Mouse (Mus musculus): ENCODE data around the gene Dnajc4. TPM values are rescaled to one million over a fixed set of nuclear protein-coding genes. Genes with fewer than 3 reads are reported as not detected.

The Dnajc4 gene
- total RNA-seq, 1 experiment from 2014 or later = 7.9 TPM

DNA sequence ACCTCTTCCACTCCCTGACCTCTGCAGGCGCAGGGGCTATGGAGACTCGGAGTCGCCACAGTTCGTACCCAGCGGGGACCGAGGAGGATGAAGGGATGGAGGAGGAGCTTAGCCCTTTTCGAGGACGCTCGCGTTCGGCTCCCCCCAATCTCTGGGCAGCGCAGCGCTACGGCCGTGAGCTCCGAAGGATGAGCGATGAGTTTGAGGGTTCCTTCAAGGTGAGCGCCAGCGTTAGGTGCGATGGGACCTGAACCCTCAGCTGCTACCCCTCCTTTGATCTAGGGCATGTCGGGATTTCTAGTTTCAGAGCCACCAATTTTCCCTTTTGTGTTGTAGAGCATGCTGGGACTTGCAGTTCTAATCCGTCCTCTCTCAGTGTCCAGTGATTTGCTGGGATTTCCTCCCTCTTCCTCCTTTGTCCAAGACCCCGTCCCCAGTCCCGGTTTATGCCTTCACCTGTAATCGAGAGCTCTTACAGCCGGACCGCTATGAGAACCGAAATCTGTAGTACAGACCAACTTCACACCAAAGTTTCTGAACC, 41.7 kb downstream of the Dnajc4 start:
- 0 out of 2 replicates have a peak, but pooled peaks have one; percentile 14 for ATAC-seq (replicated peaks; ENCODE audit: low read depth, poor library complexity, severe bottlenecking)

DNA sequence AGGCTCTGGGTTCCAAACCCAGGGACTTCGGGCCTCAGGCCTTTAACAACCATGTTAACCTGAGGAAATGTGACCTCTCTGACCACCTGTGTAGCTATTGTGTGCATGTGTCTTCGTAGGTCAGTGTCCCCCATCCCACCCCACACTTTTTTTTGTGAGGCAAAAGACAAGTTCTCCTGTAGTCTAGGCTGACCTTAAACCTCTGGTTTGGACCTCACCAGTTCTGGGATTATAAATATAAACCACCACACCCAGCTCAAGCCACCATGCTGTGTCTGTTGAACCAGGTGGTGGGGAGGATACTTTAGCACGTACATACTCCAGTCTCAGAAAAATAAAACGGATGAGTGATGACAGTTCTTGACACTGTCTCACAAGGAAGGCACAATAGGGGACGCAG, 42.4 kb downstream of the Dnajc4 start:
- ATAC-seq (replicated peaks; ENCODE audit: low read depth, poor library complexity, severe bottlenecking) = no peak

DNA sequence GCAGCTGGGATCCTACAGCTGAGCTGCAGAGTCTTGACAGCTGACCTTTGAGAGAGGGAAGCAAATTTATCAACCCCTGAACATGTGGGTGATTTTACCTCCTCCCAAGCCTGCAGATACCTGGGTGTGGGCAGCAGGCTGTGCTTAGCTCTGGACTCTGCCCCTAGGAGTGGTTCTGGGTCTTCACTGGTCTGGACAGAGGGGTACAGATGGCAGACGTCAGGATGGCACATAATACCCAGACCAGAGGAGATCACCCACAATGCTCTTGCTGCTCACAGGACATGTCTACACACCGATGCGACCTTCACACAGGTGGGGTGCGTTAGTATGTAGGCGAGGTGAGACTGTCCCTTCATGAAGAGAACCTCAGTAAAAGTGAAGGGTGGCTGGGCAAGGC, 42.8 kb downstream of the Dnajc4 start:
- ATAC-seq (replicated peaks; ENCODE audit: low read depth, poor library complexity, severe bottlenecking) = no peak

DNA sequence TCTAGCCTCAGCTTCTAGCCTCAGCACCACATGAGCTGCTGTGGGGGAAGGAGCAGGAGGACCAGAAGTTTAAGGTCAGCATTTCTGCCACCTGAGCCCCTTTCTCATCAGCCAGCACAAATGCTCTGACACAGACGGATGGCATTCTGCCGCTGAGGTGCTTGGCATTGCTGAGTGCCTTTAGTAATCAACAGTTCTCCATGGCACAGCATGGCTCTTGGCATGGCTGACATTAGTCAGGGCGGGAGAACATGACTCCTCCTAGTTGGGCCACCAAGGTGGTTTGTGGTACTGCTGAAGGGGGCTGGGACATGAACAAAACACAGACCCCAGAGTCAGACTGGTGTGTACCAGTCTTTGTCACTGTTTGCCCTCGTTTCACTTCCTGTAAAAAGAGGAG, 44.2 kb downstream of the Dnajc4 start:
- ATAC-seq (replicated peaks; ENCODE audit: low read depth, poor library complexity, severe bottlenecking) = no peak

DNA sequence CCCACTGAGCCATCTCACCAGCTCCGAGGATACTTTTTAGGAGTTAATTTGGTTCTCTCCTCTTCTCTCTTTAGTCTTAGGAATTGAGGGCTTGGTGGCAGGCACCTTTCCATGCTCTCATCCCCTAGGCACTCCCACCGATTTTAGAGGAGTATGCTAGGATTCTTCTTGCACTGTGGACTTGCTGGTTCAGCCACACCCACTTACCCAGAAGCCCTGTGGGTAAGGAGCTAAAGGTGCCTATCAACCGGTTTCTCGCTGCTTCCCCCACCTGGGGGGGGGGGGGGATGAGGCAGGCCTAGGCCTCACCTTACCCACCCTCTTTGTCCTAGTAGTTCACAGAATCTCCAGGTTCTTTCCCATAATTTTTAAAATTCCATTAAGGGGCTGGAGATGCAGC, 44.6 kb downstream of the Dnajc4 start:
- no peak for ATAC-seq (replicated peaks; ENCODE audit: low read depth, poor library complexity, severe bottlenecking)

DNA sequence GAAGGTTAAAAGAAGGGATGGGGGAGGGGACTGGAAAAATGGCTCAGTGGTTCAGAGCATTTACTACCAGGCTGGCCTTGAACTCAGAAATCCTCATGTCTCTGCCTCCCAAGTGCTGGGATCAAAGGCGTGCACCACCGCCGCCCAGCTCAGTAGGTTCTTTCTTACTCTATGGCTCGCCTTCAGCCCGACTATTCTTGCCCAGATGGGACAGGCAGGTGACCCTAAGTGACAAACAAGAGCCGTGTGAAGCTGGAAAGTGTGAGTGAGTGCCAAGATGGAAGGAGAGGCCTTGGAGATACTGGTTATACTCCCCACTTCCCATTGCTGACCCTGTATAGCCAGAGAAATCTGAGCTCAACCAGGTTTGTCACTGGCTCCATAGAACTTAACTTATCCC, 48.7 kb downstream of the Dnajc4 start:
- no peak for ATAC-seq (replicated peaks; ENCODE audit: low read depth, poor library complexity, severe bottlenecking)

DNA sequence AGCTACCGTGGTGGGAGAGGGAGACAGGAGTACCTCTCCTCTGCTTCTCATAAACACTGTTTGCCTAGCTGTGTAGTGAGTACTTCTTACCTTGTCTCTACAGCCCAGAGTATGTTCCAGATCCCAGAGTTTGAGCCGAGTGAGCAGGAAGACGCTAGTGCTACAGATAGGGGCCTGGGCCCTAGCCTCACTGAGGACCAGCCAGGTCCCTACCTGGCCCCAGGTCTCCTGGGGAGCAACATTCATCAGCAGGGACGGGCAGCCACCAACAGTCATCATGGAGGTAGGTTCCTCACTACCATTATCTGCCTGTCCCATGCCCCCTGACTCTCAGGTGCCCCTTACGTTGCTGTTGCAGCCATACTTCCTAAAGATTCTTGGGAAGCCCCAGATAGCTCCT, 49.6 kb downstream of the Dnajc4 start:
- ATAC-seq (replicated peaks; ENCODE audit: low read depth, poor library complexity, severe bottlenecking) = no peak

DNA sequence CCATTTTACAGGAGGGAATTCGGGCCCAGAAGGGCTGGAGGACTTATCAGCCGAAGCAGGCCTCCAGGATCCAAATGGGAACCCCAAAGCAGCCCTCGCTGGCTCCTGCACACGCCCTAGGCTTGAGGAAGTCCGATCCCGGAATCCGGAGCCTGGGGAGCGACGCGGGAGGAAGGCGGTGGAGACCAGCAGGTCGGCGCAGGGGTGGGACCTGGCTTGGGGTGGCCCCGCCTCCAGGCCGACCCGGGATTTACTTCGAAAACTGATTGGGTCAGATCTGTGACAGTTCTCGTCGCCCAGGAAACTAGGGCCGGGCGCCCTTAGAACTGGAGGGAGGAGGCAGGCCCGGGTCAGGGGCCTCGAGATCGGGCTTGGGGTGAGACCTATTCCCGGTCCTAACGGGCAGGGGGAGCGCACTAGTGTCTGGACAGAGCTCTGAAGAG, 50.1 kb downstream of the Dnajc4 start, which contains the start of gene Gpr137:
Gene Gpr137, minus strand, starts transcription at position 232 of the 443 bp plus-strand sequence.
- ATAC-seq (replicated peaks; ENCODE audit: low read depth, poor library complexity, severe bottlenecking) = peak; percentile 80

DNA sequence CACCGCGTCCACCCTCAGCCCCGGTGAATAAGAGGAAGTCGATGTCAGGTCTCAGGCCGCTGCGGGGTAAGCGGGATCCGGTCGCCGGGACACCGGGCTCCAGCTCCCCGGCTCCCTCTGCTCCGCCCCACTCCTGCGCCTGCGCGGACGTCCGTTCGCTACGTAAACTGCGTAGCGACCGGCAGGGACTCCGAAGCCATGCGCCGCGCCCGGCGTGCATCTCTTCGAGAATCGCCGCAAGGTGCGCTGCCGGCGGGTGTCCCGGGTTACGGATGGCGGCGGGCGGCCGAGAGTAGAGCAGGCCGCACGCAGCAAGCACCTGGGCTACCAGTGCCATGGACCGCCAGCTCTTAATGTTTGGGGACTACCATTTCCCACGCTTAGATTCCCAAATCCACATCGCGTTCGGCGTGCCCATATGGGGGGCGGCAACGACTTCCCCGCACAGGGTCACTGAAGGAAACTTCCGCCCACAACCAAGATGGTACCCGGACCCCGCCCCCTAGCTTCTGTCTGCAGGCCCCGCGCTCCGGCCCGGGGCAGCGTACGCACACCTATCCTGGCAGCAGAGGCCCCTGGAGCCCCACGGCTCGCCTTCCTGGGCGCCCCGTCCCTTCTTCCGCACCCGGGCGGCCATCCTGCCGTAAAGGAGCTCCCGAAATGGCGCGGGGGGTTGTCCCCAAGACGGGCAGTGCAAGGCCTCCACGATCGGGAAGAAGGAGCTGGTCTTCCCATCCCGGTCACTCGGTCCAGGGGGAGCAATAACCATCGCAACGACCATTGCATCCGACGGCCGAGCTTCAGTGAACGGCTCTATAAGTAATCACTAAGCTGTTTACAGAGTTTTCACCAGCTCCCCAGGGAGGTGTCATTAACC, 50.8 kb downstream of the Dnajc4 start, which contains the start of gene Bad:
Gene Bad, plus strand, starts transcription at position 490 of the 877 bp plus-strand sequence.
- ATAC-seq (replicated peaks; ENCODE audit: low read depth, poor library complexity, severe bottlenecking) = peak; percentile 76

DNA sequence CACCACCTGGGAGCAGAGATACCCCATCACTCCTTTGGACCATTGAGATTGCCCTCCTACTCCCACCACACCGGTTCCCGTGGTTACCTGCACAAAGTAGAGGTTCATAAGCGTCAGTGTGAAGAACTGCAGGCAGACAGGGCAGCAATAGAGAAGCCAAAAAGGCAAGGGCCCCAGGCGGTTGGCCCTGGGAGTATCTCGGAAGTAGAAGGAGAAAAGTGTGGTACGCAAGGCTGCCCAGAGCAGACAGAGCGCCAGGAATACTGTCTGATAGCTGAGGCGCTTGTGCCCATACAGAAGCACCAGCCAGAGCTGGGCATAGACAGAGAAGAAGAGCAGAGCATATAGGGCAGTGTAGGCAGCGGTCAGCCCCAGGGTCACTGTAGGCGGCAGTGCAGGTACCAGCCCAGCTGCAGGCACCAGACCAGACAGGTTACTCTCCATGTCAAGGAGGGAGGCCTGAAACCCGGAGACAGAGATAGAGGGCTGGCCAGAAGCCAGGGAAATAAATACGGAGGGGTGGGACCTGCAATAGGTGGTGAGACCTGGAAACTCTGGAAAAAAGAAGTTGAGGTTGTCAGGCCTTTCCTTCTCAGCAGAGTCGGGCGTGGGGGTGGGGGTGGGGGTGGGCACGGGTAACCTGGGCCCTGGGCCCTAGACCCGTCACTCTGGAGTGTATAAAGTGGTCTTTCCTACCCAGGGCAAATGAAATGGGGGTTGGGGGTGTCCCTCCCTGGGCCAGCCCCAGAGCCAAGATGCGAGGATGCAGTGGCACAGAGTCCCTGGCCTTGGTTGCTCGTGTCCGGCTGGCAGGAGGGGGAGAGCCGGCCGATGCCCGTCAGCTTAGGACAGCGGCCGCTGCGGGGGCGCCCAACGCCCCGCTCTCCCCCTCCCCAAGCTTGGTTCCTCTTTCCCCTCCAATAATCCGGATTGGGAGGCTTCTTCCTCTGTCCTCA, 51.7 kb downstream of the Dnajc4 start:
- ATAC-seq (replicated peaks; ENCODE audit: low read depth, poor library complexity, severe bottlenecking) = no peak

DNA sequence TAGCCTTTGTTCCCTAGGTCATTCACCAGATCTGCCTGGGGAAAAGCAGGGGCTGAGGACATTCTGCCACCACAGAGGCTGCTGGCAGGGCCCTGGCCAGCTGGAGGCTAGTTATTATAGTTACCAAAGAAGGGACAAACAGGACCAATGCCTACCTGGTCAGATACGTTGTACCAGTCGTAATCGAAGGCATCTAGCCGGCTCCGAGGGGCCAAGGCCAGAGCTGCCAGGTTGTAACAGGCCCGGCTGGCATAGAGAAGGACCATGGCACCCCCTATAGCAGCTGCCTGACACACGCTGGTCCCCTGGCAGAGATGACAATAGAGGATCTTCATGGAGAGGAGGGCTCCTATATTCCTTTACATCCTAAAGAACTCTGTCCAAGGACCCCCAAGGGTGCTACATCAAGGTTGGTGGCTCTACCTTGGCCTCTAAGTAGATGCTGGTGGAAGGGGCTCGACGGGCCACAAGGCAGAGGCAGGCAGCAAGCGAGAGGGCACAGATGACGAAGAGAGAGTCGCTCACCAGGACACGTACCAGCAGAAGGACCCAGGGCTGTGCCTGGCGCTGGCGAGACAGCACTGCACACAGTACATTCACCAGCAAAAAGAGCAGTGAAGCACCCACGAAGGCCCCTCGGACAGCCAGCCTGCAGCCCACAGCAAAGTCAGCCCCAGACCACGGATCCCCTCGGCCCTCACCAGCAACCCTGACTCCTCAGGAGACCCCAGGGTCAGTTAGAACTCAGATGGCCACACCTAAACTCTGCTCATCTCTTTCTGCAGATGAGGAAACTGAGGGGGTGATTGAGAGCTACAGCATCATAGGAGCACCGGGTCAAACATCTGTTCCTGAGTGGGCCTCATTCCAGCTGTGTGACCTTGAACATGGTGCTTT, 53.0 kb downstream of the Dnajc4 start:
- ATAC-seq (replicated peaks; ENCODE audit: low read depth, poor library complexity, severe bottlenecking) = no peak

Other genes starting within 250 kb of the Dnajc4 start
- gene Rps6ka4, start 151.9 kb downstream of the Dnajc4 start, total RNA-seq (2017) = 5.8 and 6.8 TPM in 2 replicates
- gene Ccdc88b, start 134.4 kb downstream of the Dnajc4 start, total RNA-seq (2017) = 29.1 and 65.5 TPM in 2 replicates
- gene Trmt112, start 82.9 kb downstream of the Dnajc4 start, total RNA-seq (2017) = 251 and 275 TPM in 2 replicates
- 131 and 139 TPM in 2 replicates for gene Prdx5, start 82.5 kb downstream of the Dnajc4 start, total RNA-seq (2017)
- gene Esrra, start 70.8 kb downstream of the Dnajc4 start, total RNA-seq (2017) = 17.9 and 18.2 TPM in 2 replicates
- not detected in 2 replicates for gene Catsperz, start 67.2 kb downstream of the Dnajc4 start, total RNA-seq (2017)
- not detected in 2 replicates for gene Kcnk4, start 58.1 kb downstream of the Dnajc4 start, total RNA-seq (2017)
- 36.4 and 72.3 TPM in 2 replicates for gene Bad, start 50.7 kb downstream of the Dnajc4 start, total RNA-seq (2017)
- gene Gpr137, start 50.1 kb downstream of the Dnajc4 start, total RNA-seq (2017) = 13.0 and 13.1 TPM in 2 replicates
- 119 and 184 TPM in 2 replicates for gene Ppp1r14b, start 17.6 kb downstream of the Dnajc4 start, total RNA-seq (2017)
- gene Plcb3, start 16.1 kb downstream of the Dnajc4 start, total RNA-seq (2017) = 7.5 and 10.6 TPM in 2 replicates
- gene Fkbp2, start 12.1 kb downstream of the Dnajc4 start, total RNA-seq (2017) = 136 and 154 TPM in 2 replicates
- 6.0 and 16.6 TPM in 2 replicates for gene Vegfb, start 4.9 kb downstream of the Dnajc4 start, total RNA-seq (2017)
- 3.3 and 6.1 TPM in 2 replicates for gene Nudt22, start 3.5 kb upstream of the Dnajc4 start, total RNA-seq (2017)
- 3.2 TPM in 1 of 2 replicates, not detected in the other for gene Trpt1, start 3.6 kb upstream of the Dnajc4 start, total RNA-seq (2017)
- gene Fermt3, start 26.9 kb upstream of the Dnajc4 start, total RNA-seq (2017) = 221 and 234 TPM in 2 replicates
- gene Stip1, start 47.4 kb upstream of the Dnajc4 start, total RNA-seq (2017) = 244 and 257 TPM in 2 replicates
- gene Macrod1, start 64.2 kb upstream of the Dnajc4 start, total RNA-seq (2017) = 2.8 and 7.9 TPM in 2 replicates
- gene Flrt1, start 113.2 kb upstream of the Dnajc4 start, total RNA-seq (2017) = not detected in 2 replicates
- 68.3 and 73.2 TPM in 2 replicates for gene Otub1, start 213.7 kb upstream of the Dnajc4 start, total RNA-seq (2017)
- gene Cox8a, start 225.0 kb upstream of the Dnajc4 start, total RNA-seq (2017) = 385 and 388 TPM in 2 replicates
- gene Naa40, start 248.6 kb upstream of the Dnajc4 start, total RNA-seq (2017) = 31.5 and 39.4 TPM in 2 replicates

All from common myeloid progenitor, adult 5-6 weeks (primary cell).